Mouse (Mus musculus): ENCODE results near the gene Qsox2.

- TF ChIP-seq CTCF (IDR thresholded peaks at IDR 0.05; ENCODE audit: extremely low read depth, insufficient read depth, insufficient read length, insufficient replicate concordance): no peak
- no peak for TF ChIP-seq POLR2A (IDR thresholded peaks at IDR 0.05; ENCODE audit: low read depth, low read length)
Measured at GRCm38 (mm10) chr2:26237290-26237782, at the start of gene Qsox2.

All from spleen, adult 2 months (tissue).